Mouse (Mus musculus) E14TG2a.4 (cell line): Measurements from ENCODE around the gene Gadd45b.

Source experiments
- CTCF ChIP-seq: conservative IDR thresholded peaks from 2 replicates; pipeline ENCODE4 v1.5.1; 2014; ENCODE audit warnings: low read length
- NANOG ChIP-seq: IDR thresholded peaks from 2 replicates; pipeline ENCODE4 v1.6.1; 2014; ENCODE audit warnings: borderline replicate concordance, low read length, mixed read lengths
- POU5F1 ChIP-seq: IDR thresholded peaks from 2 replicates; pipeline ENCODE4 v1.6.1; 2014; ENCODE audit warnings: low read length, borderline replicate concordance

DNA sequence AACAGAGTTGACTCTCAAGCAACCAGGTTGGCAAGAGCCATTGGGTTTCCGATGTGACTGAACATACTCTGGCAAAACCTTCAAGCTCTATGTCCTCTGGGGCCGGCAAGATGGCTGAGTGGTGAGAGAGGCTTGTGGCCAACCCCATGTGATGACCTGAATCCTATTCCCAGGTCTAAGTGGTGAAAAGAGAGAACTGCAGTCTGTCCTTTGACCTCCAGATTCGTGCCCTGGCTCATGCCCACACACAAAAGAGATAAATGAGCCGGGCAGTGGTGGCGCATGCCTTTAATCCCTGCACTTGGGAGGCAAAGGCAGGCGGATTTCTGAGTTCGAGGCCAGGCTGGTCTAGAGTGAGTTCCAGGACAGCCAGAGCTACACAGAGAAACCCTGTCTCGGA, 40.3 kb downstream of the Gadd45b start:
- TF ChIP-seq CTCF = no peak
- no peak for TF ChIP-seq POU5F1
- no peak for TF ChIP-seq NANOG
